Mouse (Mus musculus) lung, embryonic 15.5 days (tissue): ENCODE results near the gene Ric8a. TPM values are rescaled to one million over a fixed set of nuclear protein-coding genes. Genes with fewer than 3 reads are reported as not detected.

ENCODE experiments used
- ATAC-seq: fragments of 200-750 bp; cut with Nextera tagmentation; 2 replicates; pipeline ENCODE4 v1.8.0; 2017; ENCODE audit warnings: moderate number of reproducible peaks, borderline replicate concordance; ENCODE audit not compliant: low FRiP score, low TSS enrichment; ENCODE audit errors: extremely low read depth
- H3K27ac ChIP-seq: fragments of 300-500 bp; sonication (generic); 2 replicates; pipeline ENCODE4 v1.5.1; 2015; ENCODE audit warnings: moderate library complexity, mild to moderate bottlenecking, inconsistent platforms
- H3K27me3 ChIP-seq: fragments of 300-500 bp; sonication (generic); 2 replicates; pipeline ENCODE4 v1.6.1; 2015; ENCODE audit warnings: inconsistent platforms
- H3K36me3 ChIP-seq: fragments of 300-500 bp; sonication (generic); 2 replicates; pipeline ENCODE4 v1.6.1; 2015; ENCODE audit warnings: inconsistent platforms
- H3K4me1 ChIP-seq: fragments of 300-500 bp; sonication (generic); 2 replicates; pipeline ENCODE4 v1.6.1; 2015; ENCODE audit warnings: inconsistent platforms
- H3K4me2 ChIP-seq: fragments of 300-500 bp; sonication (generic); 2 replicates; pipeline ENCODE4 v1.6.1; 2015; ENCODE audit warnings: inconsistent platforms, mild to moderate bottlenecking, moderate library complexity
- H3K4me3 ChIP-seq: fragments of 300-500 bp; sonication (generic); 2 replicates; pipeline ENCODE4 v1.5.1; 2015; ENCODE audit warnings: mild to moderate bottlenecking, inconsistent platforms
- H3K9ac ChIP-seq: fragments of 300-500 bp; sonication (generic); 2 replicates; pipeline ENCODE4 v1.6.1; 2015; ENCODE audit warnings: inconsistent platforms
- H3K9me3 ChIP-seq: fragments of 300-500 bp; sonication (generic); 2 replicates; pipeline ENCODE4 v1.6.1; 2016; ENCODE audit warnings: inconsistent platforms
- WGBS: fragments of 180-500 bp; shearing (Covaris S2); methylation state at CpG from one replicate; pipeline ENCODE4 v1.1.7; 2015; 5-methylcytosine and 5-hydroxymethylcytosine counted together
- polyA plus RNA-seq: library from polyadenylated mRNA; unstranded; fragments of >200 nt; fragmentation: Nextera tagmentation; extraction: Ambion mirVana; gene quantifications from 2 replicates; pipeline ENCODE4 v1.2.1, GENCODE M21; 2015

The Ric8a gene
- 58.2 and 58.8 TPM in 2 replicates for polyA plus RNA-seq

GRCm38 (mm10) chr7:140856785-140857549, at the start of gene Ric8a:
Ric8a (plus strand) TSS chr7:140856957.
- WGBS, result under 1% methylated on average over 49 of the region's 50 CpGs
- Histone ChIP-seq H3K9ac (peak within 1 kb of the TSS; percentile 74), H3K27ac (peak within 1 kb of the TSS; percentile 92), H3K9me3 (no peaks in the 10 kb centered on the region), H3K4me2 (peak within 1 kb of the TSS; percentile 95), H3K27me3 (no peaks in the 10 kb centered on the region), H3K36me3 (peaks cover 53% of the 10 kb centered on the region), H3K4me1 (peaks cover 25% of the 10 kb centered on the region), H3K4me3 (peak within 1 kb of the TSS; percentile 68)
- ATAC-seq, result peak; percentile 75

DNA sequence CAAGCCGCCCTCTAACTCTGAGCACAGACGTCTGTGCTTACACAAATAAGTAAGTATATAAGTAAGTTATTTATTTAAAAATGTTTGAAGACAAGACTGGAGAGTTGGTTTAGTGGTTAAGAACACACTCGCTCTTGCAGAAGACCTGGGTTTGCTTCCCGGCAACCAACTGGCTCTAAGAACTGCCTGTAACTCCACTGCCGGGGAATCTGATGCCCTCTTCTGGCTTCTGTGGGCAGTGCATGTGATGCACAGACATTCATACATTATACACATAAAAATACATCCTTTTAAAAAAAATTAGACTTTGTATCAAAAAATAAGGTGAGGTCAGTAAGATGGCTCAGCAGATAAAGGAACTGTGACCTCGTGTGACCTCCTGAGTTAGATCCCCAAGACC, 46.3 kb upstream of the Ric8a start:
- no peaks in the 10 kb centered on the region for H3K36me3 ChIP-seq
- no peaks in the 10 kb centered on the region for H3K9me3 ChIP-seq
- 88% methylated on average over 6 of the region's 6 CpGs for WGBS
- H3K4me1 ChIP-seq, result no peaks in the 10 kb centered on the region
- no peak overlapping the region for H3K27ac ChIP-seq
- no peak overlapping the region for H3K4me2 ChIP-seq
- H3K4me3 ChIP-seq, result no peak overlapping the region
- no peaks in the 10 kb centered on the region for H3K27me3 ChIP-seq
- H3K9ac ChIP-seq, result no peak overlapping the region
- ATAC-seq, result no peak

- no peaks in the 10 kb centered on the region for H3K4me1 ChIP-seq
- 78% methylated on average over 13 of the region's 13 CpGs for WGBS
- ATAC-seq, result no peak
These were observed 45.0 kb upstream of the Ric8a start for GRCm38 (mm10) chr7:140811714-140812113.

DNA sequence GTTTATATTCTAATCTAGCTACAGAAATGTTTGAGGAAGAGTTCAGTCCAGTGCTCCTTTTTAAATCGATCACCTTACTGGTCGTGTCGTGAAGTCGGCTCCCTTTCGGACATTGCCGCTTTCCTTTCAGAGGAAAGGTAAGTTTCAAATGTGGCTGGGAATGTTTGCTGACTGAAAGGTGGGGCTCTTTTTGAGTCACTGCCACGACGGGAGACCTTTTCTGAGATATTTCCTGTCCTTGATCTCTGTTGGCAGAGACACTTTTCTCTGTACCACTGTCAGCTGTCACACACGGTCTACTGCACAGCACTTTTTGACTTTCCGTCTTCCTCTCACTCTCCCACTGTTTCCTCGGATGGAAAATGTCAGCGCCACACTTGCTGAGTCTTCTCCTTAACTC, 43.9 kb upstream of the Ric8a start:
- Histone ChIP-seq H3K27ac (no peak overlapping the region), H3K36me3 (no peaks in the 10 kb centered on the region), H3K4me2 (no peak overlapping the region), H3K4me1 (no peaks in the 10 kb centered on the region), H3K4me3 (no peak overlapping the region), H3K9me3 (no peaks in the 10 kb centered on the region), H3K27me3 (no peaks in the 10 kb centered on the region), H3K9ac (no peak overlapping the region)
- no peak for ATAC-seq
- whole genome bisulfite sequencing, result 82% methylated on average over 12 of the region's 12 CpGs

More at GRCm38 (mm10) chr7:140811714-140812113, 45.0 kb upstream of the Ric8a start:
- H3K27me3 ChIP-seq, result no peaks in the 10 kb centered on the region
- no peak overlapping the region for H3K4me2 ChIP-seq
- H3K9ac ChIP-seq, result no peak overlapping the region
- H3K27ac ChIP-seq, result no peak overlapping the region
- no peaks in the 10 kb centered on the region for H3K36me3 ChIP-seq
- H3K4me3 ChIP-seq, result no peak overlapping the region
- no peaks in the 10 kb centered on the region for H3K9me3 ChIP-seq

GRCm38 (mm10) chr7:140820173-140820572, 36.6 kb upstream of the Ric8a start:
- WGBS, result 43% methylated on average over 4 of the region's 4 CpGs
- Histone ChIP-seq H3K36me3 (no peaks in the 10 kb centered on the region), H3K27me3 (no peaks in the 10 kb centered on the region), H3K9ac (no peak overlapping the region), H3K27ac (no peak overlapping the region), H3K9me3 (no peaks in the 10 kb centered on the region), H3K4me1 (peaks cover 6% of the 10 kb centered on the region), H3K4me3 (no peak overlapping the region), H3K4me2 (no peak overlapping the region)
- ATAC-seq, result no peak

DNA sequence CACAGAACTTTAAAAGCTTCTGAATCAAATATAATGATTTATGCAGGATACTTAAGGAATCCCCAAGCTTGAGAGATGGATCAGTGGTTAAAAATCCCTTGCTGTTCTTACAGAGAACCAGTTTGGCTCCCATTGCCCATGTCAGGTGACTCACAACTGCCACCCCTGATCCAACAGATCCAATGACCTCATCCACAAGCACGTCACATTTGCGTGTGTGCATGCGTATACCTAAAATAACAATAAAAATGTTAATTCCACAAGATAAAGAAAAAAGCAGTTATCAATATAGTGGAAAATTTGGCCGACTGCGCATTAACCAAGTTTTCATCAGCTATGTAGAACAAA, 35.5 kb upstream of the Ric8a start:
- no peak for ATAC-seq
- Histone ChIP-seq H3K9ac (no peak overlapping the region), H3K9me3 (no peaks in the 10 kb centered on the region), H3K4me3 (peak overlapping the region; percentile 40), H3K4me2 (peak overlapping the region; percentile 67), H3K27me3 (no peaks in the 10 kb centered on the region), H3K4me1 (peaks cover 6% of the 10 kb centered on the region), H3K36me3 (no peaks in the 10 kb centered on the region), H3K27ac (no peak overlapping the region)
- 52% methylated on average over 5 of the region's 5 CpGs for WGBS

DNA sequence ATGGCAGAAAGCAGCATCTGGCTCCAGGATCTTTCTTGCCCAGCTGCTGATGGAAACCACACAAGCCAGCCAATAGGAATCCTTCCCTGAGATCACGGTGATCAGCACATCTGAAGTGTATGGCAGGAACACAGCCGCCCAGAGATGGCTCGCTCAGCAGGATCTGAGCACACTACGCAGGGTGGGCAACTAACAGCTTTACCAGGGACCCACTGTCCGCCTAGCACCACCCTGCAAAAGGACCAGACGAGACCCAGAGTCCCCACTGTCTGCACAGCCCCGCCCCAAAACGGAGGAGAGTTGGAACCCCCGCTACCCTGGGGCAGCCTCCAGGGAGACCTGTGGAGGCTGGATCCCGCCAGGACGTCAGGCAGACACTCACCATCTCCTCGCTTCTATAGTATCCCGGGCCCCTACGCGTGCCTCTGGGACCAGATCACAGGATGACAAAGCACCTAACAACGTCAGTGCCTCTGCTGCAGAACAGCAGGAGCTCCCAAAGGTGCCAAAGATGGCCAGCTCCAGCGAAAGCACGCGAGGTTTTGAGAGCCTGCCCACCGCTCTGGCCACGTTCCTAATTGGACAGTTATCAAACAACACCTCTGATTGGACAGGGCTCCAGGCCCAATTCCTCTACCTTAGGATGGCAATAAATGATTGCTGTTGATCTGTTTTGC, 35.0 kb upstream of the Ric8a start, which contains the start of gene Zfp941:
Gene Zfp941 (minus strand): TSS at position 526 of the 677 bp plus-strand sequence.
- H3K9ac ChIP-seq, result peak within 1 kb of the TSS; percentile 36; the same call in 1 of the 2 replicates
- peak; percentile 52 for ATAC-seq

DNA sequence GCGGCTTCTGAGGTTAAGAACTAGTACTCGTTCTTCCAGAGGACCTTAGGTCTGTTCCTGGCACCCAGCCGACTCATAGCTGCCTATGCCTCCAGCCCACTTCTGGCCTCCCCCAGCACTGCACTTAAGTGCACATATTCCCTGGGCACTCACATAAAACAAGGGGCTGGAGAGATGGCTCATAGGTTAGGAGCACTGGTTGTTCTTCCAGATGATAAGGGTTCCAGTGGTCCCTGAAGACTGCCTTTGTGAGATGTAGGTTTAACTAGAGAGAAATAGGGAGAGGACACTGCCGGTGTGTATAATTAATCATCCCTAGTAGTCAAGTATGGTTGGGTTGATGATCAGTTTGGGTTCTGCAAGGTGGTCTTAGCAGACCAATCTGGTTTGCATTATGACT, 34.0 kb upstream of the Ric8a start:
- H3K4me3 ChIP-seq, result no peak overlapping the region
- no peak for ATAC-seq
- 84% methylated on average over 4 of the region's 4 CpGs for WGBS
- H3K27me3 ChIP-seq, result no peaks in the 10 kb centered on the region
- no peak overlapping the region for H3K9ac ChIP-seq
- peaks cover 6% of the 10 kb centered on the region for H3K4me1 ChIP-seq
- H3K4me2 ChIP-seq, result no peak overlapping the region
- no peak overlapping the region for H3K27ac ChIP-seq
- H3K36me3 ChIP-seq, result no peaks in the 10 kb centered on the region
- no peaks in the 10 kb centered on the region for H3K9me3 ChIP-seq

More for the DNA sequence above, 35.0 kb upstream of the Ric8a start, which contains the start of gene Zfp941:
- H3K27me3 ChIP-seq, result no peaks in the 10 kb centered on the region
- H3K27ac ChIP-seq, result no peak within 1 kb of the TSS
- peak within 1 kb of the TSS; percentile 67 for H3K4me2 ChIP-seq
- no peaks in the 10 kb centered on the region for H3K36me3 ChIP-seq
- H3K9me3 ChIP-seq, result no peaks in the 10 kb centered on the region
- H3K4me3 ChIP-seq, result peak within 1 kb of the TSS; percentile 40
- peaks cover 6% of the 10 kb centered on the region for H3K4me1 ChIP-seq
- WGBS, result 1% methylated on average over 21 of the region's 21 CpGs

GRCm38 (mm10) chr7:140828171-140828881, 28.4 kb upstream of the Ric8a start:
- Histone ChIP-seq H3K9ac (no peak overlapping the region), H3K27me3 (no peaks in the 10 kb centered on the region), H3K4me1 (no peaks in the 10 kb centered on the region), H3K36me3 (no peaks in the 10 kb centered on the region), H3K27ac (no peak overlapping the region), H3K4me2 (no peak overlapping the region), H3K4me3 (no peak overlapping the region), H3K9me3 (no peaks in the 10 kb centered on the region)
- no peak for ATAC-seq
- 17% methylated on average over 8 of the region's 8 CpGs for WGBS

GRCm38 (mm10) chr7:140831447-140831846, 25.3 kb upstream of the Ric8a start:
- H3K9me3 ChIP-seq, result no peaks in the 10 kb centered on the region
- H3K4me1 ChIP-seq, result 0 out of 2 replicates have a peak, but pooled peaks cover 5% of the 10 kb centered on the region
- no peak overlapping the region for H3K9ac ChIP-seq
- H3K4me3 ChIP-seq, result no peak overlapping the region
- 58% methylated on average over 6 of the region's 6 CpGs for WGBS
- no peak overlapping the region for H3K4me2 ChIP-seq
- H3K27ac ChIP-seq, result no peak overlapping the region
- ATAC-seq, result no peak
- no peaks in the 10 kb centered on the region for H3K27me3 ChIP-seq
- no peaks in the 10 kb centered on the region for H3K36me3 ChIP-seq

DNA sequence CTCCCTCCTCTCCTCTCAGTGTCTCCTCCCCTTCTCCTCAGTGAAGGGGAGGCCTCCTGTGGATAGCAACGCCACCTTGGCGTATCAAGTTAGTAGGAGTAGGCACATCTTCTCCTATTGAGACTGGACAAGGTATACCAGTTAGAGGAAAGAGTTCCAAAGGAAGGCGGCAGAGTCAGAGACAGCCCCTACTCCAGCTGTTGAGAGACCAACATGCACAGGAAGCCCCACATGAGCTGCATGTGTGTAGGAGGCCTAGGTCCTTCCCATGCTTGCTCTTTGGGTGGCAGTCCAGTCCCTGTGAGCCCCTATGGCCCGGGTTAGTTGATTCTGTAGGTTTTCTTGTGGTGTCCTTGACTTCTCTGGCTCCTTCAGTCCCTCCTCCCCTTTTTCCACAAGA, 23.4 kb upstream of the Ric8a start:
- Histone ChIP-seq H3K4me3 (no peak overlapping the region), H3K27ac (no peak overlapping the region), H3K9ac (no peak overlapping the region), H3K9me3 (no peaks in the 10 kb centered on the region), H3K27me3 (no peaks in the 10 kb centered on the region), H3K4me2 (no peak overlapping the region), H3K4me1 (0 out of 2 replicates have a peak, but pooled peaks cover 5% of the 10 kb centered on the region), H3K36me3 (no peaks in the 10 kb centered on the region)
- ATAC-seq, result no peak
- 67% methylated on average over 4 of the region's 4 CpGs for WGBS
